Mouse (Mus musculus): ENCODE data around the gene Ddost. TPM values are rescaled to one million over a fixed set of nuclear protein-coding genes. Genes with fewer than 3 reads are reported as not detected.

The Ddost gene
- polyA plus RNA-seq, 1 experiment from 2014 or later: 332 TPM

- Histone ChIP-seq H3K4me3 (ENCODE audit: low read depth, low read length) (no peak overlapping the region), H3K4me2 (ENCODE audit: low read depth, low read length) (no peak overlapping the region), H3K9me3 (ENCODE audit: control insufficient read depth, low read length) (no peaks in the 10 kb centered on the region), H3K4me1 (ENCODE audit: control insufficient read depth, insufficient read depth, low read length) (peaks cover 8% of the 10 kb centered on the region), H3K27ac (replicated peaks; ENCODE audit: low read depth, low read length) (no peak overlapping the region), H3K27me3 (replicated peaks; ENCODE audit: control insufficient read depth, insufficient read depth, low read length) (no peaks in the 10 kb centered on the region), H3K36me3 (ENCODE audit: control insufficient read depth, insufficient read depth, low read length) (peaks cover 4% of the 10 kb centered on the region; the same call in 1 of the 2 replicates), H3K9ac (ENCODE audit: low read depth, low read length) (0 out of 2 replicates have a peak overlapping the region, but pooled peaks have one; percentile 69)
- WGBS: 96% methylated on average over 3 of the region's 3 CpGs
- DNase-seq (ENCODE audit: low spot score) (no peak), ATAC-seq (ENCODE audit: low read depth) (no peak)
Observed at GRCm38 (mm10) chr4:138303011-138303410, 1.5 kb upstream of the Ddost start.

DNA sequence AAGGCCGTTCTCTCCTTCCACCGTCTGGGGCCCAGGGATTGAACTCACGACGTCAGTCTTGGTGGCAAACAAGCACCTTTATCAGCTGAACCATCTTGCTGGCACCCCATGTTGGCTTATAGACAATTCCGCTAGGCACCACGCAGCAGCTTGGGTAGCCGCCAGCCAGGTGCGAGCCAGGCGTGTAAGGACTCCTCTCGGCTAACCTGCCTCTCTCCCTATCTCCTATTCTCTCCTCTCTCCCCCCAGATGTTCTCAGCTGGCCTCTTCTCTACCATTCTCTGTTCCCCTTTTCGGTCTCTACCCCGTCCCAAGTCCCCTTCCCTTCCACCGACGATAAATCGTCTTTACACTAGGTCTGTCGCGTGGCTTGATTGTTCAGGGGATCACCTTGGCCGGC is 788 bp upstream of the Ddost start:
- WGBS: 15% methylated on average over 18 of the region's 18 CpGs
- no peaks in the 10 kb centered on the region for H3K9me3 ChIP-seq (ENCODE audit: control insufficient read depth, low read length)
- peaks cover 8% of the 10 kb centered on the region for H3K4me1 ChIP-seq (ENCODE audit: control insufficient read depth, insufficient read depth, low read length)
- H3K4me2 ChIP-seq (ENCODE audit: low read depth, low read length): peak overlapping the region; percentile 65
- H3K4me3 ChIP-seq (ENCODE audit: low read depth, low read length): peak overlapping the region; percentile 84
- H3K27me3 ChIP-seq (replicated peaks; ENCODE audit: control insufficient read depth, insufficient read depth, low read length): no peaks in the 10 kb centered on the region
- H3K27ac ChIP-seq (replicated peaks; ENCODE audit: low read depth, low read length): peak overlapping the region; percentile 50; the same call in 1 of the 2 replicates
- H3K36me3 ChIP-seq (ENCODE audit: control insufficient read depth, insufficient read depth, low read length): peaks cover 8% of the 10 kb centered on the region; the same call in 1 of the 2 replicates
- no peak for ATAC-seq (ENCODE audit: low read depth)
- DNase-seq (ENCODE audit: low spot score): no peak
- peak overlapping the region; percentile 69 for H3K9ac ChIP-seq (ENCODE audit: low read depth, low read length)

GRCm38 (mm10) chr4:138307025-138307424 is 2.5 kb downstream of the Ddost start:
- no peak for ATAC-seq (ENCODE audit: low read depth)
- DNase-seq (ENCODE audit: low spot score): no peak

GRCm38 (mm10) chr4:138307739-138308138 is 3.2 kb downstream of the Ddost start:
- no peak for ATAC-seq (ENCODE audit: low read depth)
- H3K9ac ChIP-seq (ENCODE audit: low read depth, low read length): no peak overlapping the region

More at GRCm38 (mm10) chr4:138307025-138307424, 2.5 kb downstream of the Ddost start:
- H3K4me2 ChIP-seq (ENCODE audit: low read depth, low read length): no peak overlapping the region
- H3K36me3 ChIP-seq (ENCODE audit: control insufficient read depth, insufficient read depth, low read length): peaks cover 35% of the 10 kb centered on the region
- no peak overlapping the region for H3K9ac ChIP-seq (ENCODE audit: low read depth, low read length)
- no peak overlapping the region for H3K27ac ChIP-seq (replicated peaks; ENCODE audit: low read depth, low read length)
- WGBS: 90% methylated on average over 3 of the region's 3 CpGs
- no peaks in the 10 kb centered on the region for H3K9me3 ChIP-seq (ENCODE audit: control insufficient read depth, low read length)
- peaks cover 8% of the 10 kb centered on the region for H3K4me1 ChIP-seq (ENCODE audit: control insufficient read depth, insufficient read depth, low read length)
- no peak overlapping the region for H3K4me3 ChIP-seq (ENCODE audit: low read depth, low read length)
- no peaks in the 10 kb centered on the region for H3K27me3 ChIP-seq (replicated peaks; ENCODE audit: control insufficient read depth, insufficient read depth, low read length)

DNA sequence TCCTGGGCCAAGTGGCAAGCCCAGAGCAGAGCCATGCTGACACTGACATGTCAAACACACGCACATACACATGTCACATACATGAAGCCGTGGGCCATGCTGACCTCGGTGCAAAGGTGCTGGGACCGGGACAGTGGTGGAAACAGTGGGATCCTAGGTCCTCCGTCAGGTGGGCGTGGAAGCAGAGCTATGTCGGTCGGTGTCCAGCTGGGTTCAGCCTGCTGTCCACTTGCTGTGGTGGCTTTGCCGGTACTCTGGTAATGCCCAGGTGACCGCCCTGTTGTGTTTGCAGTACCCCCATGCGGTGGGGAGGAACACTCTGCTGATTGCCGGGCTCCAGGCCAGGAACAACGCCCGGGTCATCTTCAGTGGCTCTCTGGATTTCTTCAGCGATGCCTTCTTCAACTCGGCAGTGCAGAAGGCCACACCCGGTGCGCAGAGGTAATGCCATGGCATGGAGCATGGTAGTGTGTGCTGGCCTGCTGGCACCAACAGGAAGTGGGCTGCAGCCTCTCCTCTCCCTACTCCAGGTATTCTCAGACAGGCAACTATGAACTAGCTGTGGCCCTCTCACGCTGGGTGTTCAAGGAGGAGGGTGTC is 5.9 kb downstream of the Ddost start:
- Histone ChIP-seq H3K9ac (ENCODE audit: low read depth, low read length) (no peak overlapping the region), H3K27ac (replicated peaks; ENCODE audit: low read depth, low read length) (no peak overlapping the region), H3K36me3 (ENCODE audit: control insufficient read depth, insufficient read depth, low read length) (peaks cover 69% of the 10 kb centered on the region), H3K4me3 (ENCODE audit: low read depth, low read length) (no peak overlapping the region), H3K4me2 (ENCODE audit: low read depth, low read length) (no peak overlapping the region), H3K27me3 (replicated peaks; ENCODE audit: control insufficient read depth, insufficient read depth, low read length) (no peaks in the 10 kb centered on the region), H3K4me1 (ENCODE audit: control insufficient read depth, insufficient read depth, low read length) (peaks cover 7% of the 10 kb centered on the region), H3K9me3 (ENCODE audit: control insufficient read depth, low read length) (no peaks in the 10 kb centered on the region)
- ATAC-seq (ENCODE audit: low read depth) (no peak), DNase-seq (ENCODE audit: low spot score) (no peak)
- 94% methylated on average over 16 of the region's 19 CpGs for WGBS

More at GRCm38 (mm10) chr4:138307739-138308138, 3.2 kb downstream of the Ddost start:
- no peaks in the 10 kb centered on the region for H3K9me3 ChIP-seq (ENCODE audit: control insufficient read depth, low read length)
- H3K36me3 ChIP-seq (ENCODE audit: control insufficient read depth, insufficient read depth, low read length): peaks cover 42% of the 10 kb centered on the region
- no peak overlapping the region for H3K4me2 ChIP-seq (ENCODE audit: low read depth, low read length)
- no peak overlapping the region for H3K27ac ChIP-seq (replicated peaks; ENCODE audit: low read depth, low read length)
- DNase-seq (ENCODE audit: low spot score): no peak
- no peaks in the 10 kb centered on the region for H3K27me3 ChIP-seq (replicated peaks; ENCODE audit: control insufficient read depth, insufficient read depth, low read length)
- 91% methylated on average over 12 of the region's 12 CpGs for WGBS
- H3K4me1 ChIP-seq (ENCODE audit: control insufficient read depth, insufficient read depth, low read length): peaks cover 8% of the 10 kb centered on the region
- no peak overlapping the region for H3K4me3 ChIP-seq (ENCODE audit: low read depth, low read length)

DNA sequence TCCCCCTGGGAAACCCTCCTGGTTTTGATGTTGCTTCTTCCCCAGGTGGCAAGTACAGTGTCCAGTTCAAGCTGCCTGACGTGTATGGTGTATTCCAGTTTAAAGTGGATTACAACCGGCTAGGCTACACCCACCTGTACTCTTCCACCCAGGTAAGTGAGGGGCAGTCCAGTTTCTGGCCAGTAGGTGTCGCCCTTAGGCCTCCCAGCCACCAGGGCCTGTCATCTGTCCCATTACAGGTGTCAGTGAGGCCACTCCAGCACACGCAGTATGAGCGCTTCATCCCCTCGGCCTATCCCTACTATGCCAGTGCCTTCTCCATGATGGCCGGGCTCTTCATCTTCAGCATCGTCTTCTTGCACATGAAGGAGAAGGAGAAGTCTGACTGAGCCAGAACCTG is 7.1 kb downstream of the Ddost start:
- H3K9me3 ChIP-seq (ENCODE audit: control insufficient read depth, low read length): no peaks in the 10 kb centered on the region
- no peaks in the 10 kb centered on the region for H3K4me1 ChIP-seq (ENCODE audit: control insufficient read depth, insufficient read depth, low read length)
- ATAC-seq (ENCODE audit: low read depth) (peak; percentile 74), DNase-seq (ENCODE audit: low spot score) (no peak)
- H3K4me3 ChIP-seq (ENCODE audit: low read depth, low read length): no peak overlapping the region
- no peak overlapping the region for H3K4me2 ChIP-seq (ENCODE audit: low read depth, low read length)
- 66% methylated on average over 8 of the region's 8 CpGs for WGBS
- H3K27ac ChIP-seq (replicated peaks; ENCODE audit: low read depth, low read length): no peak overlapping the region
- no peaks in the 10 kb centered on the region for H3K27me3 ChIP-seq (replicated peaks; ENCODE audit: control insufficient read depth, insufficient read depth, low read length)
- H3K9ac ChIP-seq (ENCODE audit: low read depth, low read length): no peak overlapping the region
- peaks cover 80% of the 10 kb centered on the region for H3K36me3 ChIP-seq (ENCODE audit: control insufficient read depth, insufficient read depth, low read length)

DNA sequence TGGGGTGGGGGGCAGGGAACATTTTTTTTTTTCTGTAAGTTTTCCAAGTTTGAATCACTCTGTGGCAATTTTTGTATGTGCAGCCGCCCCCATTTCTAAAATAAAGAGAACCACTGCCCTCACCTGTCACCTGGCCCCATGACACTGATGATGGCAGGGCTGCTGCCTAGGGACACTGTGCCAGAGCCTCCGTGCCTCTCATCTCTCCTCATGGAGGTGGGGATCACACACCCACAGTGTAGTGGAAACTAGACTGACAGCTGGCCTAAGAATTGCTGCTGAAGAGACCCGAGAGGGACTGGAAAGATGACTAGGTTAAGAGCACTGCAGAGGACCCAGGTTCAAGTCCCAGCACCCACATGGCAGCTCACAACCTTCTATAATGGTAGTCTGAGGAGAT is 7.6 kb downstream of the Ddost start:
- no peaks in the 10 kb centered on the region for H3K4me1 ChIP-seq (ENCODE audit: control insufficient read depth, insufficient read depth, low read length)
- peaks cover 84% of the 10 kb centered on the region for H3K36me3 ChIP-seq (ENCODE audit: control insufficient read depth, insufficient read depth, low read length)
- H3K4me3 ChIP-seq (ENCODE audit: low read depth, low read length): no peak overlapping the region
- H3K4me2 ChIP-seq (ENCODE audit: low read depth, low read length): no peak overlapping the region
- DNase-seq (ENCODE audit: low spot score) (no peak), ATAC-seq (ENCODE audit: low read depth) (no peak)
- no peak overlapping the region for H3K9ac ChIP-seq (ENCODE audit: low read depth, low read length)
- WGBS: 87% methylated on average over 3 of the region's 3 CpGs
- no peaks in the 10 kb centered on the region for H3K27me3 ChIP-seq (replicated peaks; ENCODE audit: control insufficient read depth, insufficient read depth, low read length)
- H3K27ac ChIP-seq (replicated peaks; ENCODE audit: low read depth, low read length): no peak overlapping the region
- H3K9me3 ChIP-seq (ENCODE audit: control insufficient read depth, low read length): no peaks in the 10 kb centered on the region

DNA sequence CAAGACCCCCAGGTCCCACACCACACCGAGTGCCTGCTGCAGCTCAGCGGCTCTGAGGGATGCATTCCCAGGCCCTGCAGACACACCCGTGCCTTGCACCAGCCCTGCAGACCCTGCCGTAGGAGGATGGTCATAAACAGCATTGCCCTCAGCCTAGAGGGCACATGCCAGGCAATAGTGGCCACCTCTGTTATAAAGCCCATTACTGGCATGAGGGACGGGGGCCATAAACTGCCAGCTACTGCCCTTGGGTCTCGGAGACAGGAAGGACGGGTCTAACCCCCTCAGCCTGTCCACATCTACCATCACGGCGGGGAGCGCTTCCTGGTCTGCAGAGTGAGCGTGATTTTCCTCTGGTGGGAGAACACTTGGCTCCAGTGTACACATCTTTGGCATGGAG is 8.5 kb downstream of the Ddost start:
- WGBS: 93% methylated on average over 10 of the region's 11 CpGs
- no peak overlapping the region for H3K4me3 ChIP-seq (ENCODE audit: low read depth, low read length)
- DNase-seq (ENCODE audit: low spot score) (no peak), ATAC-seq (ENCODE audit: low read depth) (no peak)
- no peaks in the 10 kb centered on the region for H3K27me3 ChIP-seq (replicated peaks; ENCODE audit: control insufficient read depth, insufficient read depth, low read length)
- no peaks in the 10 kb centered on the region for H3K4me1 ChIP-seq (ENCODE audit: control insufficient read depth, insufficient read depth, low read length)
- H3K9ac ChIP-seq (ENCODE audit: low read depth, low read length): no peak overlapping the region
- no peaks in the 10 kb centered on the region for H3K9me3 ChIP-seq (ENCODE audit: control insufficient read depth, low read length)
- H3K4me2 ChIP-seq (ENCODE audit: low read depth, low read length): no peak overlapping the region
- no peak overlapping the region for H3K27ac ChIP-seq (replicated peaks; ENCODE audit: low read depth, low read length)
- peaks cover 88% of the 10 kb centered on the region for H3K36me3 ChIP-seq (ENCODE audit: control insufficient read depth, insufficient read depth, low read length)

GRCm38 (mm10) chr4:138313795-138314194 is 9.3 kb downstream of the Ddost start:
- WGBS: 86% methylated on average over 4 of the region's 4 CpGs
- Histone ChIP-seq H3K27me3 (replicated peaks; ENCODE audit: control insufficient read depth, insufficient read depth, low read length) (no peaks in the 10 kb centered on the region), H3K4me2 (ENCODE audit: low read depth, low read length) (no peak overlapping the region), H3K36me3 (ENCODE audit: control insufficient read depth, insufficient read depth, low read length) (peaks cover 84% of the 10 kb centered on the region), H3K4me1 (ENCODE audit: control insufficient read depth, insufficient read depth, low read length) (no peaks in the 10 kb centered on the region), H3K4me3 (ENCODE audit: low read depth, low read length) (no peak overlapping the region), H3K27ac (replicated peaks; ENCODE audit: low read depth, low read length) (no peak overlapping the region), H3K9ac (ENCODE audit: low read depth, low read length) (no peak overlapping the region), H3K9me3 (ENCODE audit: control insufficient read depth, low read length) (no peaks in the 10 kb centered on the region)
- no peak for DNase-seq (ENCODE audit: low spot score)
- no peak for ATAC-seq (ENCODE audit: low read depth)

Measured in embryonic facial prominence, embryonic 14.5 days (tissue).